Mouse (Mus musculus) B cell, adult 67 days (primary cell): ENCODE results near the gene Cd52. TPM values are rescaled to one million over a fixed set of nuclear protein-coding genes. Genes with fewer than 3 reads are reported as not detected.

Source experiments
- total RNA-seq, 2 experiments: library from RNA; stranded (reverse); gene quantifications; 4 replicates each; pipeline ENCODE4 v1.2.4; 2023

Gene Cd52
- 1,000 to 10,000 TPM; 1,727 to 1,891 TPM for total RNA-seq

GRCm38 (mm10) chr4:134094923-134095547 lies at the start of gene Cd52:
Gene Cd52, minus strand, starts transcription at chr4:134095082.

DNA sequence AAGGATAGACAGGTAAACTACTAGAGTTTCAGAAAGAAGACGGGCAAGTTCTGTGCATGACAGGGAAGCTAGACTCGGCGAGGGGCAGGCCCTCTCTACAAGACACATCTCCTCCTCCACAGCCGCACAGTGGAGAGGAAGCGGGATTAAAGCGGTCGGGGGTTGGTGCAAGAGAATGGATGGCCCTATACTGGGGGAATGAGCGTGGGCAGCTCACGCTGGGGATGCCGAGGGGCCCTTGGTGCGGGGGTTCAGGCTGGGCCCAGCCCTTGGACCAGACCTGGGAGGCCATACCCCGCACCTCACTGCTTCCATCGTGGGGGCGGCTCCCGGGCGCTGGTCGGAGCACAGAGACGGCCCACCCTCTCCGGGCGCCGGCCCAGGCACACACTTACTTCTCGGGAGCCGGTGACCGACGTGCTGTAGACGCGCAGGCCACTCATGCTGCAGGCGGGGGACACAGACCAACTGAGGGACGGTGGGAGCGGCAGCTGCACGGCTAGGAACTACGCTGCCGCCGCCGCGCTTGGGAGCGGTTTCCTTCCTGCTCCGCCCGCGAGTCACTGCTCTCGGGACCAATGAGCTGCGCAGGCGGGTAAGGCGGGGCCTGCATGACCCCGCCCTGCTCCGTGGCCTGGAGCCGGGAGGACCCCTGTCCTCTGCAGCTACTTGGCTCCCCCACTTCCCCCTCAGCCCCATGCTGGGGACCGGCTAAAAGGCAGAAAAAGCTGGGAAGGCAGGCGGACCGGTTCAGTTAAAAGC lies 33.5 kb upstream of the Cd52 start, which contains the start of gene Sh3bgrl3:
TSS of gene Sh3bgrl3 (minus strand) at position 569 of the 762 bp plus-strand sequence.

DNA sequence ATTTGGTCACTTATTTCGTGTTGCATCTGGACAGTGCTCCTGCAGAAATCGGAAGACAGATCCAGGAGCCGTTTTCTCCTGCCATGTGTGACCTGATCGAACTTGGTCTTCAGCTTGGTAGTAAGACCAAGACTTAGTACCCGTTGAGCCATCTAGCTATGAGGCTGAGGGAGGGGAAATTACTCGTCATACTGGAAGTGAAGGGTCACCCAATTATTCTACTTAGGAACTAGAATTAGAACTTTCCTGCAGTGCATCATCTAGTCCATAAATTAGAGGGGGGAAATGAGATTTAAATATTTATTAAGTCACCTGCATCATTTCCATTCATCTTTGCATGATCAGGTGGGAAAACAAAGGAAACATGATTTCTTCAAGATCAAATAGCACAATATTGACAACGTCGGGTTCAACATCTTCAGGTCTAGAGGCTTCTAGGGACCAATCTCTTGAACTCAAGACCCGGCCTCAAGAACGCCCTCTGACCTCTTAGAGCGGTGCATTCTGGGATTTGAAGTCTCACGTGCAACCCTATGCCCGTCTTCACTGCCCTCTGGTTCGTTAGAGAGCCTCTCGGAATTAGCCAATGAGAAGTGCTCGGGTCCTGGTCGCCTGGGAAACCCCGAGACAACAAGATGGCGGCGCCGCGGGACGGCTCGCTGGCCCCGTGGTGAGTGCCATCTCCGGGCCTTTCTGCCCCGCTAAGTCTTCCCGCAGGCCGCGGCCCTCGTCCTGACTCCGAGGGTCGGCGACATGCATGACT lies 7.3 kb upstream of the Cd52 start, which contains the start of gene Ubxn11:
TSS of gene Ubxn11 (plus strand) at position 592 of the 763 bp plus-strand sequence.

DNA sequence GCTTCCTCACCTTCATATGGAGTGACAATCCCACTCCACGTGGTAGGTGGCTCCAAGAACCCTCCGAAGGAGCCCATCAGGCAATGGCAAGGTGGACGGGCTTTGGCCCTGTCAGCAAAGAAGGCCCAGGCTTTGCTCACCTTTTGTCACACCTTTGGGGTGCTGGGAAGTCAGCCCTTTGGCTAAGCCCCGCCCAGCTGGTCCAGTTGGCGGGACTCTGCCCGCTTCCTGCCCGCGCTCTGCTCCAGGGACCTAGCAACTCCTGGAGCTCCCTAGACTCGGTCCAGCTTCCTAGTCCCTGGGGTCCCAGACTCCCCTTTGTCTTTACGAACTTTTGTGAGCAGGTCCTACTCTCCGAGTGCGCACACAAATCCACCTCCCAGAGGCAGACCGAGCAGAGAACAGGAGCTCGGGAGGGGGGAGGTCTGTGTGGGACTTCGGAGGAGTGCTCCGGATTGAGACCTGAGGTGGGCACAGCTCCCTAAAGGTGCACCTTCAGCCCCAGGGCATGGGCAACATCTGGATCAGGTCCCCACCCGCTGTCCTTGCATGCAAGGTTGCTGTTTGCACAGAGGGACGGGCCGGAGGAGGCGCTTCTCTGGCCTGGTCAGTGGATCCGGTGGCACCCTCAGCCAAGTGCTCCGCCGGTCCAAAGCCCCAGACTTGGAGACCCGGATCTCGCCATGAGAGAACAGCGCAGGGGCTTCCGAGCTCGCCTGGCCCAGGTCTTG lies 34.6 kb downstream of the Cd52 start, which contains the start of gene Crybg2:
TSS of gene Crybg2 (plus strand) at position 681 of the 731 bp plus-strand sequence.

GRCm38 (mm10) chr4:134053538-134053937 lies 41.3 kb downstream of the Cd52 start, which contains the start of gene Zfp683:
Gene Zfp683, plus strand, starts transcription at chr4:134053838.

Other genes starting within 250 kb of the Cd52 start
- 10 to 100 TPM; 77.9 to 94.2 TPM for gene Rps6ka1, start 207.3 kb downstream of the Cd52 start, total RNA-seq
- 100 to 1,000 TPM; 263 to 276 TPM for gene Hmgn2, start 126.4 kb downstream of the Cd52 start, total RNA-seq
- 10 to 100 TPM; 32.5 to 34.5 TPM for gene Dhdds, start 94.2 kb downstream of the Cd52 start, total RNA-seq
- gene Lin28a, start 76.2 kb downstream of the Cd52 start, total RNA-seq = not detected
- not detected for gene Zfp683, start 41.2 kb downstream of the Cd52 start, total RNA-seq
- gene Crybg2, start 34.3 kb downstream of the Cd52 start, total RNA-seq = 10 to 100 TPM in 1 of 2 experiments, 1 to 10 TPM in 1; 8.5 to 18.7 TPM
- 10 to 100 TPM; 35.7 to 54.9 TPM for gene Ubxn11, start 7.5 kb upstream of the Cd52 start, total RNA-seq
- gene Sh3bgrl3, start 33.7 kb upstream of the Cd52 start, total RNA-seq = 100 to 1,000 TPM; 629 to 698 TPM
- gene Cep85, start 92.0 kb upstream of the Cd52 start, total RNA-seq = 10 to 100 TPM; 14.3 to 25.1 TPM
- not detected for gene Gm7534, start 107.9 kb upstream of the Cd52 start, total RNA-seq
- gene Catsper4, start 132.3 kb upstream of the Cd52 start, total RNA-seq = not detected
- not detected for gene Cnksr1, start 143.3 kb upstream of the Cd52 start, total RNA-seq
- gene E130218I03Rik, start 148.6 kb upstream of the Cd52 start, total RNA-seq = not detected
- gene Zfp593, start 150.5 kb upstream of the Cd52 start, total RNA-seq = 10 to 100 TPM; 22.9 to 25.0 TPM
- gene Gm30191, start 151.9 kb upstream of the Cd52 start, total RNA-seq = not detected
- gene Grrp1, start 159.0 kb upstream of the Cd52 start, total RNA-seq = not detected
- 10 to 100 TPM; 16.2 to 17.3 TPM for gene Pdik1l, start 192.8 kb upstream of the Cd52 start, total RNA-seq
- gene Trim63, start 220.0 kb upstream of the Cd52 start, total RNA-seq = not detected
- not detected for gene Slc30a2, start 248.1 kb upstream of the Cd52 start, total RNA-seq